Mouse (Mus musculus) hindbrain, embryonic 12.5 days (tissue): ENCODE results near the gene Map6. TPM values are rescaled to one million over a fixed set of nuclear protein-coding genes. Genes with fewer than 3 reads are reported as not detected.

Experiments
- ATAC-seq: fragments of 200-750 bp; cut with Nextera tagmentation; 2 replicates; pipeline ENCODE4 v1.8.0; 2017; ENCODE audit warnings: moderate TSS enrichment; ENCODE audit not compliant: low FRiP score
- H3K27ac ChIP-seq: fragments of 300-500 bp; sonication (generic); 2 replicates; pipeline ENCODE4 v1.5.1; 2016; ENCODE audit warnings: mild to moderate bottlenecking
- H3K27me3 ChIP-seq: fragments of 300-500 bp; sonication (generic); 2 replicates; pipeline ENCODE4 v1.6.1; 2016; ENCODE audit warnings: mild to moderate bottlenecking
- H3K36me3 ChIP-seq: fragments of 300-500 bp; sonication (generic); 2 replicates; pipeline ENCODE4 v1.6.1; 2016; ENCODE audit warnings: mild to moderate bottlenecking
- H3K4me1 ChIP-seq: fragments of 300-500 bp; sonication (generic); 2 replicates; pipeline ENCODE4 v1.6.1; 2016
- H3K4me2 ChIP-seq: fragments of 300-500 bp; sonication (generic); replicated peaks from 2 replicates; pipeline ENCODE4 v1.6.1; 2016; ENCODE audit warnings: mild to moderate bottlenecking
- H3K4me3 ChIP-seq: fragments of 300-500 bp; sonication (generic); 2 replicates; pipeline ENCODE4 v1.5.1; 2016; ENCODE audit warnings: mild to moderate bottlenecking
- H3K9ac ChIP-seq: fragments of 300-500 bp; sonication (generic); 2 replicates; pipeline ENCODE4 v1.6.1; 2016; ENCODE audit warnings: mild to moderate bottlenecking, moderate library complexity
- H3K9me3 ChIP-seq: fragments of 300-500 bp; sonication (generic); replicated peaks from 2 replicates; pipeline ENCODE4 v1.6.1; 2016; ENCODE audit warnings: mild to moderate bottlenecking
- WGBS: fragments of 180-500 bp; shearing (Covaris S2); methylation state at CpG from one replicate; pipeline ENCODE4 v1.1.7; 2016; 5-methylcytosine and 5-hydroxymethylcytosine counted together
- polyA plus RNA-seq: library from polyadenylated mRNA; unstranded; fragments of >200 nt; fragmentation: Nextera tagmentation; extraction: Ambion mirVana; gene quantifications from 2 replicates; pipeline ENCODE4 v1.2.1, GENCODE M21; 2016

The Map6 gene
- polyA plus RNA-seq, 1 experiment from 2014 or later, result 103 TPM

GRCm38 (mm10) chr7:99300650-99301175 lies 33.5 kb downstream of the Map6 start:
- 0 out of 2 replicates have a peak, but pooled peaks have one; percentile 9 for ATAC-seq
- Histone ChIP-seq H3K27me3 (no peaks in the 10 kb centered on the region), H3K27ac (peak overlapping the region; percentile 8; the same call in 1 of the 2 replicates), H3K9me3 (no peaks in the 10 kb centered on the region), H3K4me2 (no peak overlapping the region), H3K4me1 (peaks cover 45% of the 10 kb centered on the region), H3K36me3 (no peaks in the 10 kb centered on the region), H3K4me3 (no peak overlapping the region), H3K9ac (no peak overlapping the region)
- 12% methylated on average over 3 of the region's 3 CpGs for WGBS

- Histone ChIP-seq H3K4me2 (no peak overlapping the region; the same call in 1 of the 2 replicates), H3K27ac (peak overlapping the region; percentile 90), H3K27me3 (no peaks in the 10 kb centered on the region), H3K9ac (peak overlapping the region; percentile 15; the same call in 1 of the 2 replicates), H3K4me1 (peaks cover 67% of the 10 kb centered on the region), H3K36me3 (no peaks in the 10 kb centered on the region), H3K9me3 (no peaks in the 10 kb centered on the region), H3K4me3 (no peak overlapping the region)
- WGBS, result 27% methylated on average over 6 of the region's 6 CpGs
- peak; percentile 61 for ATAC-seq
Observed at GRCm38 (mm10) chr7:99304029-99304428, 36.8 kb downstream of the Map6 start.

GRCm38 (mm10) chr7:99304949-99305372 lies 37.7 kb downstream of the Map6 start:
- no peaks in the 10 kb centered on the region for H3K27me3 ChIP-seq
- 38% methylated on average over 5 of the region's 5 CpGs for WGBS
- no peak overlapping the region for H3K4me2 ChIP-seq
- H3K9me3 ChIP-seq, result no peaks in the 10 kb centered on the region
- peak overlapping the region; percentile 28; the same call in 1 of the 2 replicates for H3K9ac ChIP-seq
- H3K27ac ChIP-seq, result peak overlapping the region; percentile 90
- no peaks in the 10 kb centered on the region for H3K36me3 ChIP-seq
- H3K4me3 ChIP-seq, result no peak overlapping the region
- H3K4me1 ChIP-seq, result peaks cover 68% of the 10 kb centered on the region
- ATAC-seq, result peak; percentile 49

- Histone ChIP-seq H3K4me1 (peaks cover 61% of the 10 kb centered on the region), H3K27ac (peak overlapping the region; percentile 35)
Observed at GRCm38 (mm10) chr7:99305688-99306087, 38.4 kb downstream of the Map6 start.

GRCm38 (mm10) chr7:99306640-99307039 lies 39.4 kb downstream of the Map6 start:
- Histone ChIP-seq H3K9me3 (no peaks in the 10 kb centered on the region), H3K27ac (peak overlapping the region; percentile 55), H3K4me2 (no peak overlapping the region), H3K9ac (no peak overlapping the region), H3K27me3 (no peaks in the 10 kb centered on the region), H3K4me3 (no peak overlapping the region), H3K36me3 (no peaks in the 10 kb centered on the region), H3K4me1 (peaks cover 66% of the 10 kb centered on the region)
- 14% methylated on average over 3 of the region's 3 CpGs for WGBS
- no peak for ATAC-seq

More at GRCm38 (mm10) chr7:99305688-99306087, 38.4 kb downstream of the Map6 start:
- no peak overlapping the region for H3K4me2 ChIP-seq
- ATAC-seq, result no peak
- H3K9me3 ChIP-seq, result no peaks in the 10 kb centered on the region
- H3K4me3 ChIP-seq, result no peak overlapping the region
- no peaks in the 10 kb centered on the region for H3K27me3 ChIP-seq
- H3K36me3 ChIP-seq, result no peaks in the 10 kb centered on the region
- no peak overlapping the region for H3K9ac ChIP-seq
- 83% methylated on average over 4 of the region's 4 CpGs for WGBS

GRCm38 (mm10) chr7:99311433-99311832 lies 44.2 kb downstream of the Map6 start:
- WGBS, result 38% methylated on average over 7 of the region's 7 CpGs

GRCm38 (mm10) chr7:99312058-99312457 lies 44.8 kb downstream of the Map6 start:
- H3K4me1 ChIP-seq, result peaks cover 50% of the 10 kb centered on the region
- H3K4me2 ChIP-seq, result no peak overlapping the region; the same call in 1 of the 2 replicates
- peak; percentile 46 for ATAC-seq
- 50% methylated on average over 4 of the region's 4 CpGs for WGBS
- no peak overlapping the region for H3K4me3 ChIP-seq
- H3K9ac ChIP-seq, result peak overlapping the region; percentile 27
- H3K9me3 ChIP-seq, result no peaks in the 10 kb centered on the region
- H3K27ac ChIP-seq, result peak overlapping the region; percentile 88
- H3K27me3 ChIP-seq, result no peaks in the 10 kb centered on the region
- H3K36me3 ChIP-seq, result peaks cover 13% of the 10 kb centered on the region

More at GRCm38 (mm10) chr7:99311433-99311832, 44.2 kb downstream of the Map6 start:
- Histone ChIP-seq H3K36me3 (peaks cover 7% of the 10 kb centered on the region), H3K27ac (peak overlapping the region; percentile 88), H3K4me1 (peaks cover 54% of the 10 kb centered on the region), H3K9ac (peak overlapping the region; percentile 27; the same call in 1 of the 2 replicates), H3K4me2 (0 out of 2 replicates have a peak overlapping the region, but pooled peaks have one; percentile 5), H3K4me3 (no peak overlapping the region), H3K9me3 (no peaks in the 10 kb centered on the region), H3K27me3 (no peaks in the 10 kb centered on the region)
- no peak for ATAC-seq

- H3K27ac ChIP-seq, result peak overlapping the region; percentile 88
Observed at GRCm38 (mm10) chr7:99312671-99313143, 45.5 kb downstream of the Map6 start.

GRCm38 (mm10) chr7:99313253-99313652 lies 46.0 kb downstream of the Map6 start:
- 51% methylated on average over 8 of the region's 8 CpGs for WGBS
- 0 out of 2 replicates have a peak overlapping the region, but pooled peaks have one; percentile 16 for H3K4me2 ChIP-seq
- no peak for ATAC-seq
- peak overlapping the region; percentile 88 for H3K27ac ChIP-seq
- H3K4me1 ChIP-seq, result peaks cover 50% of the 10 kb centered on the region
- H3K9me3 ChIP-seq, result no peaks in the 10 kb centered on the region
- peaks cover 24% of the 10 kb centered on the region for H3K36me3 ChIP-seq
- no peaks in the 10 kb centered on the region for H3K27me3 ChIP-seq
- no peak overlapping the region for H3K9ac ChIP-seq
- no peak overlapping the region for H3K4me3 ChIP-seq

More at GRCm38 (mm10) chr7:99312671-99313143, 45.5 kb downstream of the Map6 start:
- Histone ChIP-seq H3K4me3 (no peak overlapping the region), H3K27me3 (no peaks in the 10 kb centered on the region), H3K4me2 (peak overlapping the region; percentile 16; the same call in 1 of the 2 replicates), H3K9me3 (no peaks in the 10 kb centered on the region), H3K9ac (no peak overlapping the region), H3K4me1 (peaks cover 52% of the 10 kb centered on the region), H3K36me3 (peaks cover 19% of the 10 kb centered on the region)
- whole genome bisulfite sequencing, result 17% methylated on average over 8 of the region's 8 CpGs
- ATAC-seq, result peak; percentile 85

- ATAC-seq, result no peak
- H3K4me2 ChIP-seq, result no peak overlapping the region
- H3K36me3 ChIP-seq, result peaks cover 31% of the 10 kb centered on the region
- H3K9ac ChIP-seq, result no peak overlapping the region
- no peak overlapping the region for H3K4me3 ChIP-seq
- WGBS, result 87% methylated on average over 4 of the region's 4 CpGs
- H3K9me3 ChIP-seq, result no peaks in the 10 kb centered on the region
- H3K27me3 ChIP-seq, result no peaks in the 10 kb centered on the region
- H3K27ac ChIP-seq, result no peak overlapping the region
- H3K4me1 ChIP-seq, result peaks cover 59% of the 10 kb centered on the region
Observed at GRCm38 (mm10) chr7:99314565-99314964, 47.3 kb downstream of the Map6 start.

GRCm38 (mm10) chr7:99316207-99316606 lies 49.0 kb downstream of the Map6 start:
- H3K9ac ChIP-seq, result no peak overlapping the region
- no peak overlapping the region for H3K4me2 ChIP-seq
- no peak for ATAC-seq
- WGBS, result 80% methylated on average over 7 of the region's 7 CpGs
- peaks cover 69% of the 10 kb centered on the region for H3K4me1 ChIP-seq
- no peak overlapping the region for H3K4me3 ChIP-seq
- H3K9me3 ChIP-seq, result no peaks in the 10 kb centered on the region
- no peaks in the 10 kb centered on the region for H3K27me3 ChIP-seq
- no peak overlapping the region for H3K27ac ChIP-seq
- H3K36me3 ChIP-seq, result peaks cover 31% of the 10 kb centered on the region

GRCm38 (mm10) chr7:99317475-99317874 lies 50.2 kb downstream of the Map6 start:
- peaks cover 39% of the 10 kb centered on the region for H3K36me3 ChIP-seq
- H3K9ac ChIP-seq, result no peak overlapping the region
- H3K9me3 ChIP-seq, result no peaks in the 10 kb centered on the region
- no peak for ATAC-seq
- H3K4me1 ChIP-seq, result peaks cover 59% of the 10 kb centered on the region
- no peak overlapping the region for H3K27ac ChIP-seq
- no peaks in the 10 kb centered on the region for H3K27me3 ChIP-seq
- no peak overlapping the region for H3K4me2 ChIP-seq
- H3K4me3 ChIP-seq, result no peak overlapping the region
- 62% methylated on average over 7 of the region's 7 CpGs for WGBS

- Histone ChIP-seq H3K9me3 (no peaks in the 10 kb centered on the region), H3K4me3 (no peak overlapping the region), H3K36me3 (peaks cover 48% of the 10 kb centered on the region), H3K27me3 (no peaks in the 10 kb centered on the region), H3K4me1 (peaks cover 53% of the 10 kb centered on the region), H3K9ac (no peak overlapping the region), H3K4me2 (no peak overlapping the region), H3K27ac (peak overlapping the region; percentile 12; the same call in 1 of the 2 replicates)
- 41% methylated on average over 14 of the region's 14 CpGs for WGBS
- no peak for ATAC-seq
Observed at GRCm38 (mm10) chr7:99320524-99320923, 53.3 kb downstream of the Map6 start.
